Mouse (Mus musculus): Measurements from ENCODE around the gene Loxl4. TPM values are rescaled to one million over a fixed set of nuclear protein-coding genes. Genes with fewer than 3 reads are reported as not detected.
A peak's percentile ranks its signal among the peaks of the same experiment; 100 is the strongest.

The Loxl4 gene
- polyA plus RNA-seq, 1 experiment from 2014 or later = 0.06 TPM

DNA sequence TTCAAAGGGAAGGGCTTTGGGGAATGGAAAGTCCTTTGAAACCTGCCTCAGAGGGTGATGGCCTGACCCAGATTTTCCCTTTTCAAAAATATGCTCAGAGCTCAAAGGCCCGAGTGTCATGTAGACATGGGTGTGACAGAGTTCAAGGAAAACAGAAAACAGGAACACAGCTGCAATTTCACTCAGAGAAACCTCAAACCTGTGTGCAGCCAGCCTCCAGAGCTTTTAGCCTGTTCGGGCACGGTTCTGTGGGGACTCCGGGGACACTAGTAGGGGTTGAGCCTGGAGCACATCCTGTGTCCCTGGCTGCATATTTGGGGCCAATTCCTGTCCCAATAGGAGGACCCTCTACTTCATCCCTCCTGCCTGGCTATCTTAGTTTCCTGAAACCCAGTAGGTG lies 19.7 kb upstream of the Loxl4 start:
- no peak overlapping the region for H3K27ac ChIP-seq (replicated peaks; ENCODE audit: low read depth, low read length)
- no peak overlapping the region for H3K9ac ChIP-seq (replicated peaks; ENCODE audit: low read length)
- no peak overlapping the region for H3K4me2 ChIP-seq (ENCODE audit: low read depth, low read length)
- ATAC-seq (replicated peaks; ENCODE audit: insufficient number of reproducible peaks, low FRiP score, low TSS enrichment, low read depth) = no peak
- 73% methylated on average over 4 of the region's 4 CpGs for WGBS
- DNase-seq (ENCODE audit: low spot score) = no peak
- H3K4me3 ChIP-seq (ENCODE audit: low read depth, low read length) = no peak overlapping the region
- H3K27me3 ChIP-seq (ENCODE audit: control insufficient read depth, insufficient read depth, low read length) = no peaks in the 10 kb centered on the region
- no peaks in the 10 kb centered on the region for H3K4me1 ChIP-seq (ENCODE audit: control insufficient read depth, insufficient read depth, low read length)
- no peaks in the 10 kb centered on the region for H3K36me3 ChIP-seq (replicated peaks; ENCODE audit: control insufficient read depth, insufficient read depth, low read depth, low read length)
- no peaks in the 10 kb centered on the region for H3K9me3 ChIP-seq (replicated peaks; ENCODE audit: control insufficient read depth, low read length)

DNA sequence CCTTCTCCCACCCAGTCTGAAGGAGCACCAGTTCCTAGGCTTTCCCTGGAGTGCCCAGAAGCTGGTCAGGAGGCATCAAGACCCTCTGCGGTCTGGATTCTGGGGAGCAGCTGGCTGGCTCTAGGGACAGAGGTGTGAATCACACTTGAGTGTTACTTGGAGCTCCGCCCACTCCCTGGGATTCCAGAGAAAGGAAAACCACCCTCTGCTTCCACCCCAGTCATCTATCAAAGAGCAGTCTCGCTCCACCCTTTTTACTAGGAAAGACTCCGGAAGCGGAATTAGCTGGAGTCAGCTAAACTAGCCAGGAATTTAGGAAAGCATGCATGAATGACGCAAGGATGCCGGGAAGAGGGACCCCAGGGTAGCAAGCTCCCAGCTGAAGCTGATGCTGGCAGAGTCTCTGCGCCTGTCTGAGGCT lies 18.9 kb upstream of the Loxl4 start:
- Histone ChIP-seq H3K9me3 (replicated peaks; ENCODE audit: control insufficient read depth, low read length) (no peaks in the 10 kb centered on the region), H3K27ac (replicated peaks; ENCODE audit: low read depth, low read length) (no peak overlapping the region), H3K4me1 (ENCODE audit: control insufficient read depth, insufficient read depth, low read length) (no peaks in the 10 kb centered on the region), H3K4me2 (ENCODE audit: low read depth, low read length) (no peak overlapping the region), H3K36me3 (replicated peaks; ENCODE audit: control insufficient read depth, insufficient read depth, low read depth, low read length) (no peaks in the 10 kb centered on the region), H3K27me3 (ENCODE audit: control insufficient read depth, insufficient read depth, low read length) (no peaks in the 10 kb centered on the region), H3K9ac (replicated peaks; ENCODE audit: low read length) (no peak overlapping the region), H3K4me3 (ENCODE audit: low read depth, low read length) (no peak overlapping the region)
- DNase-seq (ENCODE audit: low spot score) (peak; percentile 33), ATAC-seq (replicated peaks; ENCODE audit: insufficient number of reproducible peaks, low FRiP score, low TSS enrichment, low read depth) (no peak; the same call in 1 of the 2 replicates)
- 22% methylated on average over 8 of the region's 8 CpGs for WGBS

DNA sequence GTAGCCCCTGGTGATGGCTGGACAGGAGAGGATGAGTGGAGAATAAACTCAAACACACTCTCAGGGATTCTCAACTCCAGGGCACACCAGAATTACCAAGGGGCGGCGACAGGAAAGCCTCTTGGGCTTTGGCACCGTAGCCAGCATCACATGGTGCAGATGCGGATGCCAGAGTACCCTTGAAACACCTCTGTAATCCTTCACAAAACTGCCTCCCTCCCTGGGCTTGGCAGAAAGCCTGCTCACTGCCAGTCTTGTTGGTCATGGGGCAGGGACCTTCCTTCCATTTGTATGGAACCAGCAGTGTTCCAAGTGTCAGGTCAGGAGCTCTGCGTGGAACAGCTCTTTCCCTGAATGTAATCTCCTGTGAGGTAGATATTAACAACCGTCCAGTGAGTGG lies 15.5 kb upstream of the Loxl4 start:
- WGBS = 90% methylated on average over 6 of the region's 6 CpGs
- Histone ChIP-seq H3K4me2 (ENCODE audit: low read depth, low read length) (no peak overlapping the region), H3K4me3 (ENCODE audit: low read depth, low read length) (no peak overlapping the region), H3K27ac (replicated peaks; ENCODE audit: low read depth, low read length) (no peak overlapping the region), H3K9ac (replicated peaks; ENCODE audit: low read length) (no peak overlapping the region), H3K4me1 (ENCODE audit: control insufficient read depth, insufficient read depth, low read length) (no peaks in the 10 kb centered on the region), H3K36me3 (replicated peaks; ENCODE audit: control insufficient read depth, insufficient read depth, low read depth, low read length) (no peaks in the 10 kb centered on the region), H3K9me3 (replicated peaks; ENCODE audit: control insufficient read depth, low read length) (no peaks in the 10 kb centered on the region), H3K27me3 (ENCODE audit: control insufficient read depth, insufficient read depth, low read length) (no peaks in the 10 kb centered on the region)
- DNase-seq (ENCODE audit: low spot score) = no peak
- no peak for ATAC-seq (replicated peaks; ENCODE audit: insufficient number of reproducible peaks, low FRiP score, low TSS enrichment, low read depth)

DNA sequence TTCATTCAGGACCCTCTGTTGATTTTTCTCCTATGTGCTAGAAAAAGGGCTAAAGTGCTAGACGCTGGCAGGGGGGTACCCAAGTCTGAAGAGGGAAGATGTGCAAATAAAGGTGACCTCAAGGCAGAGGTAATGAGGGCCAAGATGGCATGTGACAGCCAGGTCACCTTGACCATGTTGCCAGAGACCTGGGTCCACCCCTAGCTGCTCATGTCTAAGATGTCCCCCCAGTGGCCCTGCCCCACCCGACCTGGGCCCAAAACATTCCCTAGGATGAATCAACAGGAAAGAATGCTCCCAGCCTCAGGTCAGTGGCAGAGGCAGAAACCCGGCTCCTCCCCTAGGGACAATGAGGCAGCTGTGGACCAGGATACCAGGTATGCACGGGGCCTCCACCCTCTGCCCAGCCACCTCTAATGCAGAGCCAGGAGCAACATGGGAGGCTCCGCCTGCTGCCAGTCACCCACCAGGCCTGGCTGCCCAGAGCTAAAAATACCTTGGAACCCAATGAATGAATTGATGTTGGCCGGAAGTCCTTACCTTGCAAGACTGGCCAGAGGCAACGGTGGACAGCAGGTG lies 1.1 kb upstream of the Loxl4 start:
- no peak overlapping the region for H3K9ac ChIP-seq (replicated peaks; ENCODE audit: low read length)
- WGBS = 72% methylated on average over 7 of the region's 7 CpGs
- peaks cover 3% of the 10 kb centered on the region; the same call in 1 of the 2 replicates for H3K27me3 ChIP-seq (ENCODE audit: control insufficient read depth, insufficient read depth, low read length)
- DNase-seq (ENCODE audit: low spot score) = no peak
- ATAC-seq (replicated peaks; ENCODE audit: insufficient number of reproducible peaks, low FRiP score, low TSS enrichment, low read depth) = no peak
- H3K27ac ChIP-seq (replicated peaks; ENCODE audit: low read depth, low read length) = no peak overlapping the region
- H3K4me1 ChIP-seq (ENCODE audit: control insufficient read depth, insufficient read depth, low read length) = no peaks in the 10 kb centered on the region; the same call in 1 of the 2 replicates
- H3K4me2 ChIP-seq (ENCODE audit: low read depth, low read length) = no peak overlapping the region
- H3K36me3 ChIP-seq (replicated peaks; ENCODE audit: control insufficient read depth, insufficient read depth, low read depth, low read length) = no peaks in the 10 kb centered on the region
- H3K9me3 ChIP-seq (replicated peaks; ENCODE audit: control insufficient read depth, low read length) = no peaks in the 10 kb centered on the region
- no peak overlapping the region for H3K4me3 ChIP-seq (ENCODE audit: low read depth, low read length)

DNA sequence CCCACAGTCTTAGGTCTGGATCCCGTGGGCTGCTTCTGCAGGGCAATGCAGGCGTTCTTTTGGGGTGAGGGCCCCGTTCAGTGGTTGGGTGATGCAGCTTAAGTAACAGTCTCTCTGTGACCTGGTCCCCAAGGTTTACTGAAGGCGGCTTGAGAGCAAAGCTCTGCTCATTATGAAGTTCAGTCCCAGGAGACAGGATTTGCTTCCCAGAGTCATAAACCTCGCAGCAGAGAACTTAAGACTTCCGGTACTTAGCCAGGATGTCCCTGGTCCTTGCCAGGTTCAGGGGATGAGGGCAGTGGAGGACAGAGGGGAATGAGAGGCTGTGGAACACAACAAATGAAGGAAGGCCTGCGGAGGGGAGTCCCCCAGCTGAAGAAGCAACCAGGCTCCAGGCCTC lies 503 bp upstream of the Loxl4 start:
- H3K9me3 ChIP-seq (replicated peaks; ENCODE audit: control insufficient read depth, low read length) = no peaks in the 10 kb centered on the region
- peak overlapping the region; percentile 48 for H3K4me2 ChIP-seq (ENCODE audit: low read depth, low read length)
- ATAC-seq (replicated peaks; ENCODE audit: insufficient number of reproducible peaks, low FRiP score, low TSS enrichment, low read depth) = no peak
- H3K9ac ChIP-seq (replicated peaks; ENCODE audit: low read length) = no peak overlapping the region
- H3K27me3 ChIP-seq (ENCODE audit: control insufficient read depth, insufficient read depth, low read length) = peaks cover 3% of the 10 kb centered on the region; the same call in 1 of the 2 replicates
- no peaks in the 10 kb centered on the region for H3K36me3 ChIP-seq (replicated peaks; ENCODE audit: control insufficient read depth, insufficient read depth, low read depth, low read length)
- H3K4me1 ChIP-seq (ENCODE audit: control insufficient read depth, insufficient read depth, low read length) = no peaks in the 10 kb centered on the region; the same call in 1 of the 2 replicates
- no peak overlapping the region for H3K4me3 ChIP-seq (ENCODE audit: low read depth, low read length)
- 23% methylated on average over 7 of the region's 7 CpGs for WGBS
- DNase-seq (ENCODE audit: low spot score) = peak; percentile 13
- no peak overlapping the region for H3K27ac ChIP-seq (replicated peaks; ENCODE audit: low read depth, low read length)

DNA sequence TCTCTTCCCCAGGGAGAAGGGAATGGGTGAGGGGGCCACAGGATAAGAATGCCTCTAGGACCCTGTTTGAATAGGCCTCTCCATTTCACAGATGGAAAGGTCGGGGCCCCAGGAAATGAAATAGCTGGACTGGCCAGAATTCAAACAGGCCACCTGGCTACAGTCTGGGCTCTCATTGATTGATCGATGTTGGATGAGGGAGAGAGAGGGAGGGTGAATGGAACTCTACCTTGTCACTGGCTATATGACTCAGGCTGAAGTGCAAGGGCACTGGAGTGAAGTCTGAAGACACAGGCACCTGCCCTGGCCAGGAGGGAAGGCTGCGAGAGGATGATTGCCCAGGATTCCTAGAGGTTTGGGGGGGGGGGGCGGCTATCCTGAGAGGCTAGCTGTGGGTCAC lies 867 bp downstream of the Loxl4 start:
- Histone ChIP-seq H3K9ac (replicated peaks; ENCODE audit: low read length) (no peak overlapping the region), H3K4me1 (ENCODE audit: control insufficient read depth, insufficient read depth, low read length) (no peaks in the 10 kb centered on the region; the same call in 1 of the 2 replicates), H3K9me3 (replicated peaks; ENCODE audit: control insufficient read depth, low read length) (no peaks in the 10 kb centered on the region), H3K4me3 (ENCODE audit: low read depth, low read length) (no peak overlapping the region), H3K4me2 (ENCODE audit: low read depth, low read length) (no peak overlapping the region), H3K36me3 (replicated peaks; ENCODE audit: control insufficient read depth, insufficient read depth, low read depth, low read length) (no peaks in the 10 kb centered on the region), H3K27me3 (ENCODE audit: control insufficient read depth, insufficient read depth, low read length) (peaks cover 3% of the 10 kb centered on the region; the same call in 1 of the 2 replicates), H3K27ac (replicated peaks; ENCODE audit: low read depth, low read length) (no peak overlapping the region)
- DNase-seq (ENCODE audit: low spot score) (no peak), ATAC-seq (replicated peaks; ENCODE audit: insufficient number of reproducible peaks, low FRiP score, low TSS enrichment, low read depth) (no peak)
- WGBS = 74% methylated on average over 4 of the region's 4 CpGs

DNA sequence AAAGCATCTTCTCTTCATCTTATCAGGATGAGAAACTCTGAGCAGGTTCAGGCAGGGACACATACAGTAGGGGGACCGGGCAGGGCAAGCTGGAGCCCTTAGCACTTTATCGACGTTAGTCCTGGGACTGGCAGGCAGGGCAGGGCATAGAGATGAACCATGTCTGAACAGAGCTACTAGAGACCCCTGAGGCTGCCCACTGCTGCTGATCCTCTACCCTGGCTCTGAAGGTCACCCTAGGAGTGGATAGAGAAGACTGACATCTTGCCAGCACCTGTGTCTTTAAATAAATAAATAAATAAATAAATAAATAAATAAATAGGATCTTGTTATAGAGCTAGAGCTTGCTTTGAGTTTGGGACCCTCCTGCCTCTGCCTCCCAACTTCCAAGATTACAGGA lies 2.9 kb downstream of the Loxl4 start:
- H3K4me1 ChIP-seq (ENCODE audit: control insufficient read depth, insufficient read depth, low read length) = no peaks in the 10 kb centered on the region; the same call in 1 of the 2 replicates
- no peak overlapping the region for H3K4me3 ChIP-seq (ENCODE audit: low read depth, low read length)
- ATAC-seq (replicated peaks; ENCODE audit: insufficient number of reproducible peaks, low FRiP score, low TSS enrichment, low read depth) = no peak
- H3K27me3 ChIP-seq (ENCODE audit: control insufficient read depth, insufficient read depth, low read length) = peaks cover 3% of the 10 kb centered on the region; the same call in 1 of the 2 replicates
- no peak overlapping the region for H3K4me2 ChIP-seq (ENCODE audit: low read depth, low read length)
- no peak overlapping the region for H3K27ac ChIP-seq (replicated peaks; ENCODE audit: low read depth, low read length)
- H3K36me3 ChIP-seq (replicated peaks; ENCODE audit: control insufficient read depth, insufficient read depth, low read depth, low read length) = no peaks in the 10 kb centered on the region
- WGBS = 80% methylated on average over 3 of the region's 3 CpGs
- DNase-seq (ENCODE audit: low spot score) = no peak
- no peak overlapping the region for H3K9ac ChIP-seq (replicated peaks; ENCODE audit: low read length)
- no peaks in the 10 kb centered on the region for H3K9me3 ChIP-seq (replicated peaks; ENCODE audit: control insufficient read depth, low read length)

DNA sequence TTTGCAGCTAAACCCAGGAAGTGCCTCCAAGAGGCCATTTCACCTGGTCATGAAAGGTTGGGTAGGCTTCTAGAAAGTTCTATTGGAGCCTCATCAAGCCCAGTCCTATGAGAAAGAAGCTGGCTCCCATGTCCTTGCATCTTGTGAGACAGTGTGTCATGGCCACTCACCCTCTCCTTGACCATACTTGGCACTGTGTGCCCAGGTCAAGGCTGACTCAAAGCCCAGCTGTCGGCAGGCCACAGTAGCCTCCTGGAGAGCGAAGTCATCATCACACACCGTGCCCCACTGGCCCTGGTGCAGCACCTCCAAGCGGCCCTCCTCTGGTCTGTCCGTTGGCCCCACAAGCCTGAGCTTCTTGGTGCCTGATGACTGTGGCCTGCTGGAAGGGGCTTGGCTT lies 4.5 kb downstream of the Loxl4 start:
- Histone ChIP-seq H3K4me3 (ENCODE audit: low read depth, low read length) (no peak overlapping the region), H3K36me3 (replicated peaks; ENCODE audit: control insufficient read depth, insufficient read depth, low read depth, low read length) (no peaks in the 10 kb centered on the region), H3K9ac (replicated peaks; ENCODE audit: low read length) (no peak overlapping the region), H3K27me3 (ENCODE audit: control insufficient read depth, insufficient read depth, low read length) (no peaks in the 10 kb centered on the region), H3K27ac (replicated peaks; ENCODE audit: low read depth, low read length) (no peak overlapping the region), H3K4me2 (ENCODE audit: low read depth, low read length) (no peak overlapping the region), H3K9me3 (replicated peaks; ENCODE audit: control insufficient read depth, low read length) (no peaks in the 10 kb centered on the region), H3K4me1 (ENCODE audit: control insufficient read depth, insufficient read depth, low read length) (no peaks in the 10 kb centered on the region)
- no peak for DNase-seq (ENCODE audit: low spot score)
- ATAC-seq (replicated peaks; ENCODE audit: insufficient number of reproducible peaks, low FRiP score, low TSS enrichment, low read depth) = no peak
- 93% methylated on average over 5 of the region's 5 CpGs for WGBS
